Mouse (Mus musculus): ENCODE results near the gene Ttc29.

Gene Ttc29

GRCm38 (mm10) chr8:78277411-78277810, 64.3 kb downstream of the Ttc29 start:
- no peak for DNase-seq (ENCODE audit: low read depth, low spot score)

- DNase-seq (ENCODE audit: low read depth, low spot score), result no peak
Measured at GRCm38 (mm10) chr8:78278598-78278997, 65.5 kb downstream of the Ttc29 start.

GRCm38 (mm10) chr8:78284805-78285204, 71.7 kb downstream of the Ttc29 start:
- DNase-seq (ENCODE audit: low read depth, low spot score), result no peak

- DNase-seq (ENCODE audit: low read depth, low spot score), result no peak
Measured at GRCm38 (mm10) chr8:78285366-78285765, 72.3 kb downstream of the Ttc29 start.

GRCm38 (mm10) chr8:78289374-78289971, 76.4 kb downstream of the Ttc29 start:
- DNase-seq (ENCODE audit: low read depth, low spot score), result no peak

- no peak for DNase-seq (ENCODE audit: low read depth, low spot score)
Measured at GRCm38 (mm10) chr8:78290274-78290673, 77.2 kb downstream of the Ttc29 start.

GRCm38 (mm10) chr8:78295494-78295893, 82.4 kb downstream of the Ttc29 start:
- no peak for DNase-seq (ENCODE audit: low read depth, low spot score)

- DNase-seq (ENCODE audit: low read depth, low spot score), result no peak
Measured at GRCm38 (mm10) chr8:78303579-78303978, 90.5 kb downstream of the Ttc29 start.

GRCm38 (mm10) chr8:78306604-78307003, 93.5 kb downstream of the Ttc29 start:
- no peak for DNase-seq (ENCODE audit: low read depth, low spot score)

- DNase-seq (ENCODE audit: low read depth, low spot score), result no peak
Measured at GRCm38 (mm10) chr8:78307131-78307530, 94.0 kb downstream of the Ttc29 start.

- DNase-seq (ENCODE audit: low read depth, low spot score), result no peak
Measured at GRCm38 (mm10) chr8:78309539-78309938, 96.4 kb downstream of the Ttc29 start.

GRCm38 (mm10) chr8:78315576-78315975, 102.5 kb downstream of the Ttc29 start:
- DNase-seq (ENCODE audit: low read depth, low spot score), result no peak

GRCm38 (mm10) chr8:78317666-78318065, 104.6 kb downstream of the Ttc29 start:
- DNase-seq (ENCODE audit: low read depth, low spot score), result no peak

- DNase-seq (ENCODE audit: low read depth, low spot score), result no peak
Measured at GRCm38 (mm10) chr8:78323391-78323790, 110.3 kb downstream of the Ttc29 start.

GRCm38 (mm10) chr8:78340689-78341529, 127.8 kb downstream of the Ttc29 start:
- DNase-seq (ENCODE audit: low read depth, low spot score), result no peak

- no peak for DNase-seq (ENCODE audit: low read depth, low spot score)
Measured at GRCm38 (mm10) chr8:78342151-78342550, 129.1 kb downstream of the Ttc29 start.

- peak; percentile 9 for DNase-seq (ENCODE audit: low read depth, low spot score)
Measured at GRCm38 (mm10) chr8:78344006-78344405, 130.9 kb downstream of the Ttc29 start.

- DNase-seq (ENCODE audit: low read depth, low spot score), result no peak
Measured at GRCm38 (mm10) chr8:78345705-78346104, 132.6 kb downstream of the Ttc29 start.

- peak; percentile 14 for DNase-seq (ENCODE audit: low read depth, low spot score)
Measured at GRCm38 (mm10) chr8:78346131-78346621, 133.1 kb downstream of the Ttc29 start.

GRCm38 (mm10) chr8:78353902-78354301, 140.8 kb downstream of the Ttc29 start:
- no peak for DNase-seq (ENCODE audit: low read depth, low spot score)

- DNase-seq (ENCODE audit: low read depth, low spot score), result no peak
Measured at GRCm38 (mm10) chr8:78354801-78355200, 141.7 kb downstream of the Ttc29 start.

- DNase-seq (ENCODE audit: low read depth, low spot score), result no peak
Measured at GRCm38 (mm10) chr8:78390756-78391155, 177.7 kb downstream of the Ttc29 start.

GRCm38 (mm10) chr8:78419272-78419671, 206.2 kb downstream of the Ttc29 start:
- DNase-seq (ENCODE audit: low read depth, low spot score), result no peak

All from forelimb bud, embryonic 11.5 days (tissue).